Mouse (Mus musculus) hindbrain, embryonic 13.5 days (tissue): ENCODE data around the gene 1600002K03Rik. TPM values are rescaled to one million over a fixed set of nuclear protein-coding genes. Genes with fewer than 3 reads are reported as not detected.
"Not testable (repeated sequence)": the region's sequence is repeated elsewhere in the genome, so short reads cannot be mapped to it uniquely, and the experiment has no call there.

Source experiments
- ATAC-seq: fragments of 200-750 bp; cut with Nextera tagmentation; 2 replicates; pipeline ENCODE4 v1.8.0; 2017; ENCODE audit warnings: moderate TSS enrichment; ENCODE audit not compliant: low FRiP score
- H3K27ac ChIP-seq: fragments of 300-500 bp; sonication (generic); 2 replicates; pipeline ENCODE4 v1.5.1; 2015; ENCODE audit warnings: inconsistent platforms, mild to moderate bottlenecking, moderate library complexity
- H3K27me3 ChIP-seq: fragments of 300-500 bp; sonication (generic); 2 replicates; pipeline ENCODE4 v1.6.1; 2015; ENCODE audit warnings: mild to moderate bottlenecking, inconsistent platforms
- H3K36me3 ChIP-seq: fragments of 300-500 bp; sonication (generic); 2 replicates; pipeline ENCODE4 v1.6.1; 2015; ENCODE audit warnings: mild to moderate bottlenecking, inconsistent platforms
- H3K4me1 ChIP-seq: fragments of 300-500 bp; sonication (generic); replicated peaks from 2 replicates; pipeline ENCODE4 v1.6.1; 2015; ENCODE audit warnings: inconsistent platforms
- H3K4me2 ChIP-seq: fragments of 300-500 bp; sonication (generic); 2 replicates; pipeline ENCODE4 v1.6.1; 2015; ENCODE audit warnings: inconsistent platforms, mild to moderate bottlenecking, moderate library complexity
- H3K4me3 ChIP-seq: fragments of 300-500 bp; sonication (generic); 2 replicates; pipeline ENCODE4 v1.5.1; 2015; ENCODE audit warnings: mild to moderate bottlenecking, inconsistent platforms
- H3K9ac ChIP-seq: fragments of 300-500 bp; sonication (generic); 2 replicates; pipeline ENCODE4 v1.6.1; 2015; ENCODE audit warnings: mild to moderate bottlenecking, inconsistent platforms
- H3K9me3 ChIP-seq: fragments of 300-500 bp; sonication (generic); 2 replicates; pipeline ENCODE4 v1.6.1; 2016; ENCODE audit warnings: inconsistent platforms
- WGBS: fragments of 180-500 bp; shearing (Covaris S2); methylation state at CpG from one replicate; pipeline ENCODE4 v1.1.7; 2015; 5-methylcytosine and 5-hydroxymethylcytosine counted together
- polyA plus RNA-seq: library from polyadenylated mRNA; unstranded; fragments of >200 nt; fragmentation: Nextera tagmentation; extraction: Ambion mirVana; gene quantifications from 2 replicates; pipeline ENCODE4 v1.2.1, GENCODE M21; 2015

The 1600002K03Rik gene
- polyA plus RNA-seq, 1 experiment from 2014 or later, result 14.1 TPM

DNA sequence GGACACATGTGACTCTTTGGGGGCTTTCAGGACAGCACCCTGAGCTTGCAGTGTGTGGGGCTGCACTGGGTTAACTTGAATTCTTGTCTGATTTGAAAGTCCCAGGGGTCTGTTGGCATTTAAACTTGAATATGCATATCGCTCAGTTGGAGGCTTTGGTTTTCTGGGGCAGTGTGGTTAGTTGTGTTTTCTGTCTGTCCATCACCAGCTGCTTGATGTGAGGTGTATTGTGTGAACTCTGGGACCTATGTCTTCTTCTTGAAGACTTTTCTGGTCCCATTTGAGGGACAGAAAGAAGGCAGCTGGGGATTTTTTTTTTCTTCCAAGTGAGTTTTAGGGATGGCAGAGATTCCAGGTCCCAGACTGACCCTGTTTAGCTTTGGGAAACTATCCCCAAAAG lies 34.5 kb downstream of the 1600002K03Rik start:
- Histone ChIP-seq H3K9ac (no peak overlapping the region; the same call in 1 of the 2 replicates), H3K27ac (no peak overlapping the region), H3K4me2 (no peak overlapping the region), H3K9me3 (no peaks in the 10 kb centered on the region), H3K27me3 (0 out of 2 replicates have a peak, but pooled peaks cover 3% of the 10 kb centered on the region), H3K36me3 (no peaks in the 10 kb centered on the region), H3K4me1 (peaks cover 29% of the 10 kb centered on the region), H3K4me3 (no peak overlapping the region)
- WGBS, result 41% methylated on average over 1 of the region's 1 CpGs
- ATAC-seq, result no peak

DNA sequence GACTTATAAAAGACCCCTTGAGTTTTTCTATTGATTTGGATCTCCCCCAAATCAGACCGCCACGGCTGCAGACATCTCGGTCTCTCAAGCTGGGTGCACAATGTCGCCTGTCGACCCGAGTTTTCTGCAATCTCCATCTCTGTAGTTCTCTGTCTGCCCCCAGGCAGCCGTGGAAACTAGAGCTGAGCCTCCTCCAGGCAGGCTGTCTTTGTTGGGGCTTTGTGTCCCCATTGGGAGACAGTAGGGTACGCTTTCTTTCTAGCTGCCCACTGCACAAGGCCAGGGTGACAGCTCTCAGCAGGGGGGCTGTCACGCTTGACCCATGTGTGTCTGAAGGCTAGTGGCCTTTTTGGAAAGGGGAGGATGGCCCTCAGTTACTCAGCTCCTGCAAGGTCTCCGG lies 34.9 kb downstream of the 1600002K03Rik start:
- Histone ChIP-seq H3K27ac (no peak overlapping the region; the same call in 1 of the 2 replicates), H3K27me3 (0 out of 2 replicates have a peak, but pooled peaks cover 3% of the 10 kb centered on the region), H3K4me1 (peaks cover 29% of the 10 kb centered on the region), H3K9me3 (no peaks in the 10 kb centered on the region), H3K4me2 (no peak overlapping the region), H3K36me3 (no peaks in the 10 kb centered on the region), H3K9ac (no peak overlapping the region; the same call in 1 of the 2 replicates), H3K4me3 (no peak overlapping the region)
- no peak for ATAC-seq
- 29% methylated on average over 10 of the region's 10 CpGs for WGBS

DNA sequence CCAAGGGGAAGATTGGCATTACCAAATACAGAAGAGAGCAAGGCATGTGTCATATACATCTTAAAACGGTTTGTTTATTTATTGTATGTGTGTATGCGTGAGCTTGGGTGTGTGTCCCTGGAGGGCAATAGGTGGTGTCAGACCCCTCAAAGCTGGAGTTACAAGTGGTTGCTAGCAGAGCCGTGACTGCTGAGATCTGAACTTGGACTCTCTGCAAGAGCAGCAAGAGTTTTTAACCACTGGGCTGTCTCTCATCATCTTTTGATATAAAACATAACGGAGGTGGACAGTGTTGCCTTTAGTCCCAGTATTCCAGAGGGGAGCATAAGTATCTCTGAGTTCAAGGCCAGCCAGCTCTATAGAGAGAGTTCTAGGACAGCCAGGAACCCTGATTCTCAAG lies 35.5 kb downstream of the 1600002K03Rik start:
- Histone ChIP-seq H3K27ac (peak overlapping the region; percentile 90), H3K36me3 (no peaks in the 10 kb centered on the region), H3K9me3 (no peaks in the 10 kb centered on the region), H3K4me2 (no peak overlapping the region; the same call in 1 of the 2 replicates), H3K27me3 (0 out of 2 replicates have a peak, but pooled peaks cover 3% of the 10 kb centered on the region), H3K4me1 (peaks cover 29% of the 10 kb centered on the region), H3K9ac (peak overlapping the region; percentile 66), H3K4me3 (no peak overlapping the region)
- 58% methylated on average over 4 of the region's 4 CpGs for WGBS
- ATAC-seq, result no peak

DNA sequence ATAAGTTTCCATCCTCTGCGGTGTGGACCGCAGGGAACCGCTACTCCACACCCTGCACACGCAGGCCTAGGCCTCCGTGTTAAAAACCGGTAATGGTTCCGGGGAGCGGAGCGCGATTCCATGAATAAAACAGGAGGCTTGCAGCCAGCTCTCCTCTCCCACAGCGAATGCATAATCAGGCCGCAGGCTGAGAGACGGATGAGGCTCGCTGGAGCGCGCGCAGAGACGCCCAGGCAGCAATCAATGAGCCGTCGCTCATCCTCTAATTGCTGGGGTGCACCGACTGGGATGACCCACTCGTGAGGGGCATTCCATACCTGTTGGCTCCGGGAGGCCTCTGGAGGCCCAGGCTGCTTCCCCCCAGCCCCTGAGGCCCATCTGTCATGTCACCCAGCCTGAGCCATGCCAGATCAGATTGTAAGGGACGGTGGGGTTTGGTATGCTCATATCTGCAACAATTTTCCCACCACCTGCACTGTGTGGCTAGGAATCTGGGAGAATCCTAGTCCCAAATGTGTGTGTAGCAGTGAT lies 36.2 kb downstream of the 1600002K03Rik start:
- H3K27me3 ChIP-seq, result 0 out of 2 replicates have a peak, but pooled peaks cover 3% of the 10 kb centered on the region
- WGBS, result 3% methylated on average over 24 of the region's 24 CpGs
- H3K4me3 ChIP-seq, result peak overlapping the region; percentile 18; the same call in 1 of the 2 replicates
- no peaks in the 10 kb centered on the region for H3K9me3 ChIP-seq
- H3K36me3 ChIP-seq, result no peaks in the 10 kb centered on the region
- peaks cover 27% of the 10 kb centered on the region for H3K4me1 ChIP-seq
- peak; percentile 70 for ATAC-seq
- H3K4me2 ChIP-seq, result peak overlapping the region; percentile 41
- peak overlapping the region; percentile 66 for H3K9ac ChIP-seq
- H3K27ac ChIP-seq, result peak overlapping the region; percentile 90

DNA sequence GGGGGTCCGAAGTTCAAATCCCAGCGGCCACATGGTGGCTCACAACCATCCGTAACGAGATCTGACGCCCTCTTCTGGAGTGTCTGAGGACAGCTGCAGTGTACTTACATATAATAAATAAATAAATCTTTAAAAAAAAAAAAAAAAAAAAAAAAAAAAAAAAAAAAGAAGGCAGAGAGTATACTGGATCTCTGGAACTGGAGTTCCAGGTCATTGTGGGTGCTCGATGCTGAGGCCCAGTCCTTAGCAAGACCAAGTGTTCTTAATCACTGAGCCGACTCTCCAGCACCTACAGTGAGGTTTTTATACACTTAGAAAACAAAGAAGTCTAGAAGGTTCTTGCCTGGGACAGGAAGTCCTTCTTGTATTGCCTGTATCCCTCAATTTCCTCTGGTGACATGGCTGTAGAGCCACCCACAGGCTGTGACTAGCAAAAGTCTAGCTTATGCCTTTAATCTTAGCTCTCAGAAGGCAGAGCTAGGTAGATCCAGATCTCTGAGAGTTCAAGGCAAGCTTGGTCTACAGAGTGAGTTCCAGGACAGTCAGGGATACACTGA lies 38.9 kb downstream of the 1600002K03Rik start:
- WGBS, result 78% methylated on average over 6 of the region's 7 CpGs
- not testable (repeated sequence) for H3K9ac ChIP-seq, H3K36me3 ChIP-seq, H3K4me2 ChIP-seq, ATAC-seq, H3K4me3 ChIP-seq, H3K9me3 ChIP-seq, H3K27ac ChIP-seq, H3K27me3 ChIP-seq
- peaks cover 30% of the 10 kb centered on the region for H3K4me1 ChIP-seq

DNA sequence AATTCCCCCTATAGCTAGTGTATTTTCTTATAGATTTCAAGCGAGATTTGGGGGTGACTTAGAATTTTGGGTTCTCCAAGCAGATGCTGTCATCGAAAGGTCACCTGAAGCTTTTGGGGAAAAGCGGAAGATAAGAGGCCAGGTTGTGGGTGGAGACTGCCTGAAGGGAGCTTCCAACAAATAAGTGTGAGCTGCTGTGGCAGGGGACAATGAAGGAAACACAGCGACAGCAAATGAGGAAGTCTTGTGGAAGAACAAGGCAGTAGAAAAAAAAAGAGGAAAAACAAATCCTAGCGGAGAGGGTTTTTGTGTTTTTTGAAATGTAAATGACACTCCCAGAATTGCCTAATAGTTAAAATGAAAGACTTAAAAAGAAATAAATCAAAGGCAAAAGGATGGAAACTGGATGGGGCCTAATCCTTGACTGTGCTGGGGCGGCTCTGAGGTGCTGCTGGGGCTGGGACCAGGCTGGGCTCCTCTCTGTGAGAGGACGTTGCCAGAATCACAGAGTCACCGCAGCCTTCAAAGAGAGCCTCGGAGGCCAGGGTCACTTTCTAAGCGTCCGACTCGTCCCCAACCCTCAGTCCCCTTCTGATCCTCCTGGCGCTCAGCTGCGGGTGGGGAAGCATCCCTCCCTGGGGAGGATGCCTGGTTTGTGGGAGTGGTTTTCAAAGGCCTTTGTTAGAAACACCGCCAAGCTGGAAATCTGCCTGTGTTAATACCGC lies 42.5 kb downstream of the 1600002K03Rik start:
- Histone ChIP-seq H3K9me3 (no peaks in the 10 kb centered on the region), H3K9ac (0 out of 2 replicates have a peak overlapping the region, but pooled peaks have one; percentile 31), H3K36me3 (no peaks in the 10 kb centered on the region), H3K4me2 (no peak overlapping the region), H3K4me1 (peaks cover 9% of the 10 kb centered on the region), H3K4me3 (no peak overlapping the region), H3K27ac (no peak overlapping the region), H3K27me3 (no peaks in the 10 kb centered on the region)
- ATAC-seq, result no peak
- WGBS, result 15% methylated on average over 16 of the region's 16 CpGs

DNA sequence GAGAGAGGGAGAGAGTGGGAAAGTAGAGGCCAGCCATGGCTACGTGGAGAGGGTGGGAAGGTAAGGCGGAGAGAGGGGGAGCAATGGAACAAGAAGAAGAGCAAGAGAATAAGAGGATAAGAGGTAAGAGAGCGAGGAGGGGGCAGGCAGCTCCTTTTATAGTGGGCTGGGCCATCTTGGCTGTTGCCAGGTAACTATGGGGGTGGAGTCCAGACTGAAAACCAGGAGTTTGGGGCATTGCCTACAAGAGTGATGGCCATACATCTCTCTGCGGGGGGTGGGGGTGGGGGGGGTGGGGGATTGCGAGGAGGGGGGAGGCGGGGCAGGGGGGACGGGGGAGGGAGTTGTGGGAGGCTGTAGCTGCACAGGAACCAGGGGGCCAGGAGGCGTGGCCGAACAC lies 47.9 kb downstream of the 1600002K03Rik start:
- Histone ChIP-seq H3K9ac (no peak overlapping the region), H3K36me3 (no peaks in the 10 kb centered on the region), H3K9me3 (no peaks in the 10 kb centered on the region), H3K27ac (no peak overlapping the region), H3K4me1 (peaks cover 3% of the 10 kb centered on the region; the same call in 1 of the 2 replicates), H3K4me3 (no peak overlapping the region), H3K27me3 (no peaks in the 10 kb centered on the region), H3K4me2 (no peak overlapping the region)
- 42% methylated on average over 6 of the region's 9 CpGs for WGBS
- ATAC-seq, result no peak

DNA sequence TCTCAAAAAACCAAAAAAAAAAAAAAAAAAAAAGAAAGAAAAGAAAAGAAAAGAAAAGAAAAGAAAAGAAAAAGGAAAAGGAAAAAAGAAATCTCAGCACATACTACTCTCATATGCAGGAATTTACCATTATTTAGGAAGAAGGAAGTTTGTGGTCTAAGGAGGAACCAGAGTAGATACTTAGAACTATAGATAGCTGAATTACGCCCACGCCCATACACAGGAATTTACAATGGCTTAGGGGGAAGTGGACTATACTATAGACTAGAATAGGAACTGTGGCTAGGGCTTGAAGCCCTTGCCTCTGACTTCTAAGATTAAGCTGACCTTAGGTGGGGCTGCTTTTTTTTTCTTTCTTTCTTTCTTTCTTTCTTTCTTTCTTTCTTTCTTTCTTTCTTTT lies 50.4 kb downstream of the 1600002K03Rik start:
- not testable (repeated sequence) for H3K4me2 ChIP-seq, H3K9me3 ChIP-seq, H3K4me3 ChIP-seq, H3K9ac ChIP-seq, H3K27me3 ChIP-seq, H3K36me3 ChIP-seq, ATAC-seq, H3K27ac ChIP-seq
- 88% methylated on average over 2 of the region's 2 CpGs for WGBS
- peaks cover 19% of the 10 kb centered on the region for H3K4me1 ChIP-seq

Other genes starting within 250 kb of the 1600002K03Rik start
- gene Arid3a, start 245.9 kb upstream of the 1600002K03Rik start, polyA plus RNA-seq, result 3.5 and 4.0 TPM in 2 replicates
- gene Wdr18, start 212.8 kb upstream of the 1600002K03Rik start, polyA plus RNA-seq, result 77.4 and 77.9 TPM in 2 replicates
- 0.61 and 0.65 TPM in 2 replicates for gene Grin3b, start 202.2 kb upstream of the 1600002K03Rik start, polyA plus RNA-seq
- 16.0 and 16.3 TPM in 2 replicates for gene Tmem259, start 188.6 kb upstream of the 1600002K03Rik start, polyA plus RNA-seq
- gene Cnn2, start 184.4 kb upstream of the 1600002K03Rik start, polyA plus RNA-seq, result 43.7 and 53.1 TPM in 2 replicates
- gene Abca7, start 176.4 kb upstream of the 1600002K03Rik start, polyA plus RNA-seq, result 5.2 and 6.1 TPM in 2 replicates
- 2.5 and 2.8 TPM in 2 replicates for gene Arhgap45, start 156.3 kb upstream of the 1600002K03Rik start, polyA plus RNA-seq
- 150 and 154 TPM in 2 replicates for gene Polr2e, start 133.1 kb upstream of the 1600002K03Rik start, polyA plus RNA-seq
- gene Gpx4, start 125.8 kb upstream of the 1600002K03Rik start, polyA plus RNA-seq, result 509 and 531 TPM in 2 replicates
- gene Sbno2, start 67.4 kb upstream of the 1600002K03Rik start, polyA plus RNA-seq, result 13.6 and 14.4 TPM in 2 replicates
- gene Stk11, start 57.1 kb upstream of the 1600002K03Rik start, polyA plus RNA-seq, result 16.3 and 18.2 TPM in 2 replicates
- gene Atp5d, start 34.3 kb upstream of the 1600002K03Rik start, polyA plus RNA-seq, result 434 and 449 TPM in 2 replicates
- gene Cbarp, start 32.1 kb upstream of the 1600002K03Rik start, polyA plus RNA-seq, result 57.4 and 59.2 TPM in 2 replicates
- 32.4 and 34.7 TPM in 2 replicates for gene Midn, start 24.7 kb upstream of the 1600002K03Rik start, polyA plus RNA-seq
- gene Cirbp, start 7.0 kb upstream of the 1600002K03Rik start, polyA plus RNA-seq, result 364 and 409 TPM in 2 replicates
- gene Efna2, start 6.5 kb downstream of the 1600002K03Rik start, polyA plus RNA-seq, result 18.8 and 21.4 TPM in 2 replicates
- 47.3 and 49.9 TPM in 2 replicates for gene Mum1, start 53.5 kb downstream of the 1600002K03Rik start, polyA plus RNA-seq
- gene Ndufs7, start 76.2 kb downstream of the 1600002K03Rik start, polyA plus RNA-seq, result 253 and 263 TPM in 2 replicates
- 22.3 and 24.9 TPM in 2 replicates for gene Gamt, start 88.1 kb downstream of the 1600002K03Rik start, polyA plus RNA-seq
- gene Dazap1, start 88.5 kb downstream of the 1600002K03Rik start, polyA plus RNA-seq, result 61.6 and 66.2 TPM in 2 replicates
- 583 and 598 TPM in 2 replicates for gene Rps15, start 119.5 kb downstream of the 1600002K03Rik start, polyA plus RNA-seq
- gene Apc2, start 123.0 kb downstream of the 1600002K03Rik start, polyA plus RNA-seq, result 182 and 183 TPM in 2 replicates
- 28.5 and 29.1 TPM in 2 replicates for gene 2310011J03Rik, start 147.6 kb downstream of the 1600002K03Rik start, polyA plus RNA-seq
- gene Pcsk4, start 156.6 kb downstream of the 1600002K03Rik start, polyA plus RNA-seq, result 1.9 and 2.5 TPM in 2 replicates
- gene Reep6, start 157.0 kb downstream of the 1600002K03Rik start, polyA plus RNA-seq, result 3.1 and 3.5 TPM in 2 replicates
- 0.42 and 0.66 TPM in 2 replicates for gene Adamtsl5, start 175.5 kb downstream of the 1600002K03Rik start, polyA plus RNA-seq
- 1.2 and 1.7 TPM in 2 replicates for gene Plk5, start 183.5 kb downstream of the 1600002K03Rik start, polyA plus RNA-seq
- gene Mex3d, start 214.7 kb downstream of the 1600002K03Rik start, polyA plus RNA-seq, result 14.8 and 16.5 TPM in 2 replicates
- 230 TPM in 2 replicates for gene Mbd3, start 226.6 kb downstream of the 1600002K03Rik start, polyA plus RNA-seq
- 575 and 577 TPM in 2 replicates for gene Uqcr11, start 233.9 kb downstream of the 1600002K03Rik start, polyA plus RNA-seq